Mouse (Mus musculus): ENCODE data around the gene Nkx2-9. TPM values are rescaled to one million over a fixed set of nuclear protein-coding genes. Genes with fewer than 3 reads are reported as not detected.

Nkx2-9 gene
- polyA plus RNA-seq, 1 experiment from 2014 or later, result not detected

DNA sequence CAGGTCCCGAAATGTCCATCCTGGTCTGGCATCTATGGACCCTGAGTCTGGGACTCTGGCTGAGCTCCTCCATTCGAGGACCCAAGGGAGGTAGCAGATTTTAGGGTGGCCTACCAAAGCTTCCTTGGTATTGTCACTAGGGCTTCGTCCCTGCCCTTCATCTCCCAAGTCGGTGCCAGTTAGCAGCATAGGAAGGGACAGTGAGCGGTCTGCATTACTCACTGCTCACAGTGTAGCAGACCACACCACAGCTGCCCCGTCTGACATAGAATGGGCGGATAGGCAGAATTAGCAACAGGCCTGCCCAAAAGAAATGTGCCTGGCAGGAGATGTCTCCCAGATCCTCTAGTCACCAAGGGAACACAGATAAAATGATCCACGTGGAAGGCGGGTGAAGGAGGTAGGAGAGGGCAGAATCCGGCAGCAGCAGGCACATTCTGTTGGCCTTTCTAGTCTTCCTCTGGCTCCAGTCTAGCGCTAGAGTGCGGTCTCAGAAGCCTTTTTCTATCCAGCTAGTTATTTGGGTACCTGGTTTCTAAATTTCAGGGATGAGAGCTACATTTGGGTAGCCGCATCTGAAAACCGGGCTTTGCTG lies 929 bp upstream of the Nkx2-9 start:
- no peak for TF ChIP-seq CTCF (IDR thresholded peaks at IDR 0.05; ENCODE audit: low read depth)
- TF ChIP-seq EP300 (IDR thresholded peaks at IDR 0.05; ENCODE audit: low read depth), result no peak
- Histone ChIP-seq H3K4me1 (ENCODE audit: insufficient read depth) (0 out of 2 replicates have a peak, but pooled peaks cover 3% of the 10 kb centered on the region), H3K4me3 (ENCODE audit: low read depth, low read length) (no peak overlapping the region), H3K36me3 (replicated peaks; ENCODE audit: insufficient read depth, low read length) (no peaks in the 10 kb centered on the region), H3K4me2 (ENCODE audit: low read depth, low read length) (no peak overlapping the region), H3K9ac (replicated peaks) (no peak overlapping the region), H3K9me3 (ENCODE audit: low read length) (no peaks in the 10 kb centered on the region), H3K27ac (ENCODE audit: low read depth) (no peak overlapping the region), H3K27me3 (ENCODE audit: insufficient read depth, low read length) (peaks cover 63% of the 10 kb centered on the region)
- no peak for DNase-seq
- ATAC-seq, result no peak
- WGBS (ENCODE audit: insufficient replicate concordance), result 5% methylated on average over 14 of the region's 14 CpGs

DNA sequence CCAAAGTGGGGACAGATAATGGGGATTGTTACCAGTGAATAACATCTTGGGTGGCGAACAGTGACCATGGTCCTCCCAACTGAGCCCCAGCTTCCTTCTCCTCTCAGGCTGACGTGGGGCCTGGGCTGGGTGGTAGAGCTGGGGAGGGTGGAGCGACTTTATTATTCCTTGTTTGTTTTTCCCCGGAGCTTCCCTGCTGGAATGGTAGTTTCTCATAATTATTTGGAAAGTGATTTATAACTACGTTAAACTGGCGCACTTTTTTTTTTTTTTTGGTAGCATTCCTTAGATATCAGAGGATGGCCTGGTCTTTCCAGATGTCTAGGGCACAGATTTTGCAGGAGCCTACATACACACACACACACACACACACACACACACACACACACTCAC lies 350 bp upstream of the Nkx2-9 start:
- ATAC-seq (no peak), DNase-seq (no peak)
- peaks cover 63% of the 10 kb centered on the region for H3K27me3 ChIP-seq (ENCODE audit: insufficient read depth, low read length)
- no peak for TF ChIP-seq EP300 (IDR thresholded peaks at IDR 0.05; ENCODE audit: low read depth)
- no peak for TF ChIP-seq CTCF (IDR thresholded peaks at IDR 0.05; ENCODE audit: low read depth)
- 0 out of 2 replicates have a peak overlapping the region, but pooled peaks have one; percentile 10 for H3K4me2 ChIP-seq (ENCODE audit: low read depth, low read length)
- H3K9me3 ChIP-seq (ENCODE audit: low read length), result no peaks in the 10 kb centered on the region
- no peak overlapping the region for H3K27ac ChIP-seq (ENCODE audit: low read depth)
- 0 out of 2 replicates have a peak, but pooled peaks cover 3% of the 10 kb centered on the region for H3K4me1 ChIP-seq (ENCODE audit: insufficient read depth)
- no peak overlapping the region for H3K4me3 ChIP-seq (ENCODE audit: low read depth, low read length)
- H3K36me3 ChIP-seq (replicated peaks; ENCODE audit: insufficient read depth, low read length), result no peaks in the 10 kb centered on the region
- 3% methylated on average over 6 of the region's 6 CpGs for WGBS (ENCODE audit: insufficient replicate concordance)
- H3K9ac ChIP-seq (replicated peaks), result no peak overlapping the region

DNA sequence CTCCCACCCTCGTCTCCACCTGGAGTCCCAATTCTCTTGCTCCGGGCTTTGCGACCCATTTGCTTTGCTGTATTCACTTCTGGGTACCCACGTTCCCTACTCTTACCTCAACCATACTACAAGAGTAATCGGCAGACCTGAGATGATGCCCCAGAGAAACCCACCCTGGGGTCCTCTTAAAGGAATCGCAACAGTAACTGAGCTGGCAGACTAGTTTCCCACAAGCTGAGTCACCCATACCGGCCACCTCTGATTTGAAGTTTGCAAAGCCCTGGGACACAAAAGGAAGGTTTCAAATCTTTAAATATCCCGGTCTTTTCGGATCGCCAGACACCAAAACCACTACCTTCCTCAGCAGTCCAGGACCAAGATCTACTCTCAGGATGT lies 742 bp downstream of the Nkx2-9 start:
- Histone ChIP-seq H3K9ac (replicated peaks) (no peak overlapping the region), H3K27ac (ENCODE audit: low read depth) (no peak overlapping the region), H3K4me3 (ENCODE audit: low read depth, low read length) (no peak overlapping the region), H3K36me3 (replicated peaks; ENCODE audit: insufficient read depth, low read length) (no peaks in the 10 kb centered on the region), H3K27me3 (ENCODE audit: insufficient read depth, low read length) (peaks cover 71% of the 10 kb centered on the region), H3K9me3 (ENCODE audit: low read length) (no peaks in the 10 kb centered on the region), H3K4me2 (ENCODE audit: low read depth, low read length) (peak overlapping the region; percentile 35; the same call in 1 of the 2 replicates), H3K4me1 (ENCODE audit: insufficient read depth) (0 out of 2 replicates have a peak, but pooled peaks cover 3% of the 10 kb centered on the region)
- DNase-seq (no peak), ATAC-seq (no peak)
- 2% methylated on average over 10 of the region's 10 CpGs for WGBS (ENCODE audit: insufficient replicate concordance)
- no peak for TF ChIP-seq CTCF (IDR thresholded peaks at IDR 0.05; ENCODE audit: low read depth)
- no peak for TF ChIP-seq EP300 (IDR thresholded peaks at IDR 0.05; ENCODE audit: low read depth)

DNA sequence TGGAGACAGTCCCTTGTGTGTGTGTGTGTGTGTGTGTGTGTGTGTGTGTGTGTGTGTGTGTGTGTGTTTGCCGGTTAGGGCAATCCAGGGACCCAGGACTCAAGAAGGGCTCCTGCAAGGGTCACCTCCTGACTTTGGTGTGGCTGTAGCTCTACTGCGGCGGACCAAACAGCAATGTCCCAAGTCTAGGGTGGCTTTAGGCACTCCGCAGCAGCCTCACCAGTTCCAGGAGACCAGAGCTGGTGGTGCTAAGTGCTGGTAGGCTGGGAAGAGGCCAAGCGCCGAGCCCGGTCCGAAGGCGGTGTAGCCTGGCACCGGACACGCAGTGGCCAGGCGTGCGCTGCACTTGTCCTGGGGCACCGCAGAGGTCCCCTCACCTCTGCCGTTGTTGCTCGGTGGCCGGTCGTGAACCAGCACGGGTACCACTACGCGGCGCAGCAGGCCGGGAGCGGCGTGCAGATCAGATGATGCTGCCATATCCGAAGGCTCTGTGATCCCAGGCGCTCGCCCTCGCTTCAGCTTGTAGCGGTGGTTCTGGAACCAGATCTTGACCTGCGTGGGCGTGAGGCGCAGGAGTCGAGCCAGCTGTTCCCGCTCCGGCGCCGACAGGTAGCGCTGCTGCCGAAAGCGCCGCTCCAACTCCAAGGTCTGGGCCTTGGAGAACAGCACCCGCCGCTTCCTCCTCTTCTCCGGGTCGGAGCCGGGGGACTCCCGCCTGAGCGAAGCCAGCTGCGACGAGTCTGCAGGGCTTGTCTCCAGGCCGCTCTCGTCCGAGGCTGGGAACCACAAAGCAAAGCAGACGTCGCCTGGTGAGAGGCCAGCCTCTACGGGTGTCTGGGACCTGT lies 1.4 kb downstream of the Nkx2-9 start:
- H3K4me3 ChIP-seq (ENCODE audit: low read depth, low read length), result 0 out of 2 replicates have a peak overlapping the region, but pooled peaks have one; percentile 15
- H3K9me3 ChIP-seq (ENCODE audit: low read length), result no peaks in the 10 kb centered on the region
- H3K4me2 ChIP-seq (ENCODE audit: low read depth, low read length), result peak overlapping the region; percentile 35; the same call in 1 of the 2 replicates
- H3K36me3 ChIP-seq (replicated peaks; ENCODE audit: insufficient read depth, low read length), result no peaks in the 10 kb centered on the region
- ATAC-seq, result no peak
- no peak for DNase-seq
- 2% methylated on average over 57 of the region's 57 CpGs for WGBS (ENCODE audit: insufficient replicate concordance)
- H3K27me3 ChIP-seq (ENCODE audit: insufficient read depth, low read length), result peaks cover 70% of the 10 kb centered on the region
- no peak for TF ChIP-seq EP300 (IDR thresholded peaks at IDR 0.05; ENCODE audit: low read depth)
- no peak for TF ChIP-seq CTCF (IDR thresholded peaks at IDR 0.05; ENCODE audit: low read depth)
- 0 out of 2 replicates have a peak, but pooled peaks cover 3% of the 10 kb centered on the region for H3K4me1 ChIP-seq (ENCODE audit: insufficient read depth)
- H3K9ac ChIP-seq (replicated peaks), result no peak overlapping the region
- H3K27ac ChIP-seq (ENCODE audit: low read depth), result no peak overlapping the region

DNA sequence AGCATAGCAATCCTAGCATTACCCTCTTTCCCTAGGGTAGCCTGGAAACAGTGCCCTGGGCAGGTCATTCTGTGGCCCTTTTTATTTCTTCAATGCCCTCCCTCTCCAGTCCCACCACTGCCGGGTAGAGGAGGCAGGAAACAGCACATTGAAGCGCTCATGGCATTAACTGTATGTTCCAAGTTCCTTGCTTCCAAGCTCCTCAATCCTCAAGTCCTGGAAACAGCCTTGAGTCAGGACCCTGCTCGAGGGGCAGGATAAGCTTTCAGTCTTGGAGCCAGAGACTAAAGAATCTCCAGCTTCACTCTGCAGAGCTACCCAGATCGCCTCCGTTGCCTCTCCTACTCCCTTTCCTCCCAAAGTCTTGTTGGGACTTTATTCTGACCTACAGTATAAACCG lies 2.2 kb downstream of the Nkx2-9 start:
- Histone ChIP-seq H3K4me2 (ENCODE audit: low read depth, low read length) (no peak overlapping the region), H3K9ac (replicated peaks) (no peak overlapping the region), H3K4me3 (ENCODE audit: low read depth, low read length) (no peak overlapping the region), H3K9me3 (ENCODE audit: low read length) (no peaks in the 10 kb centered on the region), H3K4me1 (ENCODE audit: insufficient read depth) (0 out of 2 replicates have a peak, but pooled peaks cover 3% of the 10 kb centered on the region), H3K27ac (ENCODE audit: low read depth) (no peak overlapping the region), H3K36me3 (replicated peaks; ENCODE audit: insufficient read depth, low read length) (no peaks in the 10 kb centered on the region), H3K27me3 (ENCODE audit: insufficient read depth, low read length) (peaks cover 67% of the 10 kb centered on the region)
- WGBS (ENCODE audit: insufficient replicate concordance), result 3% methylated on average over 6 of the region's 6 CpGs
- ATAC-seq (no peak), DNase-seq (no peak)
- TF ChIP-seq CTCF (IDR thresholded peaks at IDR 0.05; ENCODE audit: low read depth), result no peak
- no peak for TF ChIP-seq EP300 (IDR thresholded peaks at IDR 0.05; ENCODE audit: low read depth)

DNA sequence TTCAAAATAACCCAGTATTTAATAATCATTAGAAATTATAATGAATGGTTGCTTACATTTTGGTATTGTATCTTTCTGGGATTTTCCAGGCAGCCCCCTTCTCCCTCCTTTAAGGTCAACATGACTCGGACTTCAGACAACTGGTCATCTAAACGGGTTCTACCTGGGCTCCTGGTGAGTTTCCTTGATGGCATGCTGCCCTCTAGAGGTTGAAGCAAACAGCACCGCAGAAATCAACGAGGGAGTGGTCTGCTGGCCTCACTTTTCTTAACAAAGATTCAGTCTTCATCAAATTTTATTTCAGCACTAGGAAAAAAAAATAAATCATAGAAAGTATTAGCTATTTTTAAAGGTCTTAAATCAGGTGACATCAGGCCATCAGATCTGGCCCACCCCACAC lies 21.4 kb downstream of the Nkx2-9 start:
- no peak for DNase-seq
- H3K27ac ChIP-seq (ENCODE audit: low read depth), result no peak overlapping the region
- no peak overlapping the region for H3K4me3 ChIP-seq (ENCODE audit: low read depth, low read length)
- no peak for ATAC-seq
- H3K4me1 ChIP-seq (ENCODE audit: insufficient read depth), result no peaks in the 10 kb centered on the region
- 4% methylated on average over 4 of the region's 4 CpGs for whole genome bisulfite sequencing (ENCODE audit: insufficient replicate concordance)
- H3K4me2 ChIP-seq (ENCODE audit: low read depth, low read length), result no peak overlapping the region
- H3K36me3 ChIP-seq (replicated peaks; ENCODE audit: insufficient read depth, low read length), result no peaks in the 10 kb centered on the region
- no peaks in the 10 kb centered on the region for H3K9me3 ChIP-seq (ENCODE audit: low read length)
- H3K27me3 ChIP-seq (ENCODE audit: insufficient read depth, low read length), result no peaks in the 10 kb centered on the region
- TF ChIP-seq CTCF (IDR thresholded peaks at IDR 0.05; ENCODE audit: low read depth), result peak; percentile 46
- TF ChIP-seq EP300 (IDR thresholded peaks at IDR 0.05; ENCODE audit: low read depth), result no peak
- no peak overlapping the region for H3K9ac ChIP-seq (replicated peaks)

All from liver, postnatal 0 days (tissue).